Mouse (Mus musculus) liver, postnatal 0 days (tissue): ENCODE measurements around the gene Mcm5.

Experiments used
- CTCF ChIP-seq: sonication (generic); IDR thresholded peaks from 2 replicates; pipeline ENCODE4 v1.5.1; 2016; ENCODE audit warnings: antibody characterized with exemption, low read depth
- EP300 ChIP-seq: IDR thresholded peaks from 2 replicates; pipeline ENCODE4 v1.6.1; 2016; ENCODE audit warnings: antibody characterized with exemption, low read depth, mild to moderate bottlenecking

DNA sequence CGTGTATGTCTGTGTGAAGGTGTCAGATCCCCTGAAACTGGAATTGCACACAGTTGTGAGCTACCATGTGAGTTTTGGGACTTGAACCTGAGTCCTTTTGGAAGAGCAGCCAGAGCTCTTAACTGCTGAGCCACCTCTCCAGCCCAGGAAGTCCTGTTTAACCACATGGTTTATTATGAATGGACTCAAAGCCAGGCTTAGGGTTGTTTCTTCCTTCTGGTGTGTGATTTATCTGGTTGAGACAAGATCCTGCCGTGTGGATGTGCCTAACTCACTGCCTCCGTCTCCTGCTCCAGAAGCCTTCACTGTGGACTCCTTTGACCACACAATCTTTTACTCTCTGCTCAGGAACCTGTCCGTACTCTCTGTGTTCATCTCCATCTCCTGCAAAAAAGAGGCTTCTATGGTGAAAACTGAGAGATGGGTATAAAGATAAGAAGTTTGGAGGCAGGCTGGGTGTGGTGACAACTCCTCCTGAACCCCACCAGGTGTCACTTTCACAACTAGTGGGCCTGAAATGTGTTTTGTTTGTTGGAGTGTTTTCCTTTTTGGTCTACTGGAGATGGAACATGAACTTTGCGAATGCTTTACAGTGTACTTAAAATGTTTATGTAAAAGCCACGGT is 27.1 kb upstream of the Mcm5 start:
- TF ChIP-seq CTCF (no peak), EP300 (no peak)
